Mouse (Mus musculus): Measurements from ENCODE around the gene Adrm1.
A peak's percentile ranks its signal among the peaks of the same experiment; 100 is the strongest.

GRCm38 (mm10) chr2:180170806-180171521, at the start of gene Adrm1:
- TF ChIP-seq CTCF (IDR thresholded peaks at IDR 0.05; ENCODE audit: borderline replicate concordance, insufficient read depth, low read depth, low read length): peak; percentile 72
- TF ChIP-seq POLR2A (IDR thresholded peaks at IDR 0.05; ENCODE audit: borderline replicate concordance, insufficient read depth, low read length): no peak

All from cerebellum, adult 2 months (tissue).